Mouse (Mus musculus) liver, embryonic 15.5 days (tissue): Measurements from ENCODE around the gene Alox5ap. TPM values are rescaled to one million over a fixed set of nuclear protein-coding genes. Genes with fewer than 3 reads are reported as not detected.

Source experiments
- ATAC-seq: fragments of 200-750 bp; cut with Nextera tagmentation; 2 replicates; pipeline ENCODE4 v1.8.0; 2017; ENCODE audit warnings: moderate number of reproducible peaks, mild to moderate bottlenecking, moderate library complexity; ENCODE audit not compliant: insufficient read depth
- H3K27ac ChIP-seq: fragments of 300-500 bp; sonication (generic); replicated peaks from 2 replicates; pipeline ENCODE4 v1.5.1; 2015; ENCODE audit warnings: mild to moderate bottlenecking, inconsistent platforms
- H3K27me3 ChIP-seq: fragments of 300-500 bp; sonication (generic); 2 replicates; pipeline ENCODE4 v1.6.1; 2015; ENCODE audit warnings: mild to moderate bottlenecking, inconsistent platforms
- H3K36me3 ChIP-seq: fragments of 300-500 bp; sonication (generic); replicated peaks from 2 replicates; pipeline ENCODE4 v1.6.1; 2015; ENCODE audit warnings: moderate library complexity, mild to moderate bottlenecking, inconsistent platforms
- H3K4me1 ChIP-seq: fragments of 300-500 bp; sonication (generic); replicated peaks from 2 replicates; pipeline ENCODE4 v1.6.1; 2015; ENCODE audit warnings: inconsistent platforms
- H3K4me2 ChIP-seq: fragments of 300-500 bp; sonication (generic); 2 replicates; pipeline ENCODE4 v1.6.1; 2015; ENCODE audit warnings: moderate library complexity, mild to moderate bottlenecking, inconsistent platforms
- H3K4me3 ChIP-seq: fragments of 300-500 bp; sonication (generic); replicated peaks from 2 replicates; pipeline ENCODE4 v1.5.1; 2015; ENCODE audit warnings: mild to moderate bottlenecking, inconsistent platforms
- H3K9ac ChIP-seq: fragments of 300-500 bp; sonication (generic); 2 replicates; pipeline ENCODE4 v1.6.1; 2015; ENCODE audit warnings: moderate library complexity, mild to moderate bottlenecking, inconsistent platforms
- H3K9me3 ChIP-seq: fragments of 300-500 bp; sonication (generic); replicated peaks from 2 replicates; pipeline ENCODE4 v1.6.1; 2016; ENCODE audit warnings: inconsistent platforms
- WGBS: fragments of 180-500 bp; shearing (Covaris S2); methylation state at CpG from one replicate; pipeline ENCODE4 v1.1.7; 2015; ENCODE audit warnings: mixed read lengths; ENCODE audit not compliant: insufficient replicate concordance; 5-methylcytosine and 5-hydroxymethylcytosine counted together
- polyA plus RNA-seq: library from polyadenylated mRNA; unstranded; fragments of >200 nt; fragmentation: Nextera tagmentation; extraction: Ambion mirVana; gene quantifications from 2 replicates; pipeline ENCODE4 v1.2.1, GENCODE M21; 2015

Gene Alox5ap
- polyA plus RNA-seq, 1 experiment from 2014 or later: 48.4 TPM

DNA sequence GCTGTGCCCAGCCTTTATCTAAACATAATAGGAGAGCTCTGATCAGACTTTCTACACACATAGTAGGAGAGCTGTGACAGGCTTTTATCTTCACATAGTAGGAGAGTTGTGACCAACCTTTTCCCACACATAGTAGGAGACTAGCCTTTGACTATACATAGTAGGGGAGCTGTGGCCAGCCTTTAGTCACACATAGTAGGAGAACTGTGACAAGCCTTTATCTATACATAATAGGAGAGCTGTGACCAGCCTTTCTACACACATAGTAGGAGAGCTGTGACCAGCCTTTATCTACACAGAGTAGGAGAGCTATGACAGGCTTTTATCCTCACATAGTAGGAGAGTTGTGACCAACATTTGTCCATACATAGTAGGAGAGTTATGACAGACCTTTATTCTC, 19.3 kb downstream of the Alox5ap start:
- Histone ChIP-seq H3K27me3 (no peaks in the 10 kb centered on the region), H3K4me3 (no peak overlapping the region), H3K9me3 (no peaks in the 10 kb centered on the region), H3K36me3 (peaks cover 13% of the 10 kb centered on the region), H3K27ac (no peak overlapping the region), H3K9ac (no peak overlapping the region), H3K4me1 (no peaks in the 10 kb centered on the region), H3K4me2 (no peak overlapping the region)
- no peak for ATAC-seq

GRCm38 (mm10) chr5:149286021-149286420, 21.5 kb downstream of the Alox5ap start:
- ATAC-seq: no peak
- H3K27me3 ChIP-seq: no peaks in the 10 kb centered on the region
- H3K27ac ChIP-seq: no peak overlapping the region
- no peak overlapping the region for H3K9ac ChIP-seq
- H3K4me2 ChIP-seq: no peak overlapping the region
- no peaks in the 10 kb centered on the region for H3K9me3 ChIP-seq
- no peaks in the 10 kb centered on the region for H3K4me1 ChIP-seq
- 48% methylated on average over 7 of the region's 7 CpGs for WGBS
- no peak overlapping the region for H3K4me3 ChIP-seq
- peaks cover 5% of the 10 kb centered on the region; the same call in 1 of the 2 replicates for H3K36me3 ChIP-seq

DNA sequence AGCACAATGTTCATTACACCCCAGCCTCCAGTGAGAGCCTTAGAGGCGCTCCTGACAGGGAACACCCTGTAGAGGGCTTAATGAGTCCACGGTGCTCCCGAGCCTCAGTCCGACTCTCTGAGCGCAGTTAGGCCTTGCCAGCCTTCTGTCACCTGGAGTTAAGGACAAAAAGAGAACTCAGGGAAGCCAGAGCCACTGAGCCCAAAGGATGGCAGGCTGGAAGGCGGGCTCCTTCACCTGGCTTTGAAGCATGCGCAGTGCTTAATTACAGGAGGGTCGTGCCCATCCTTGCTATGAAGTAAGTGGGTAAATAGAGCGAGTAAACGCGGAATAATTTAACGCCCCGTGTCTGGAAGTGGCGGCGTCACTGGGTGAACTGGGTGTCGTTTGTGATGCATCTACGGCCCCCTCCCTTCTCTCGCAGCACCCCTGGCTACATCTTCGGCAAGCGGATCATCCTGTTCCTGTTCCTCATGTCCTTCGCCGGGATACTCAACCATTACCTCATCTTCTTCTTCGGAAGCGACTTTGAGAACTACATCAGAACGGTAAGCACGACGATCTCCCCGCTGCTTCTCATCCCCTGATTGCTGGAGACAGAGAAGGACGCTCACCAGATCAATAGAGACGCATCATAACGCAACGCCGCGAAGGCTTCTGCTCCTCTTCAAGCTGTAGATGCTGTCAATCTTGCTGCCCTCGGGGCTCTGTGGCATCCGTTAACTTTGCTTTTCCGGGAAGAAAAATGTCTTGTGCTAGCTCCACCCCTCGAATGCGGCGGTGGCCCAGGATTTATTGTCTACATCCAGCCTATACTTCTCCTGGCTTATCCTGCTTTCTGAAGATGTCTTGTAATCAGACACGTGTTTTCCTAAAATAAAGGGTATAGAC, 22.8 kb downstream of the Alox5ap start:
- peaks cover 5% of the 10 kb centered on the region; the same call in 1 of the 2 replicates for H3K36me3 ChIP-seq
- WGBS: 63% methylated on average over 41 of the region's 41 CpGs
- H3K9me3 ChIP-seq: no peaks in the 10 kb centered on the region
- H3K9ac ChIP-seq: no peak overlapping the region
- H3K4me1 ChIP-seq: no peaks in the 10 kb centered on the region
- H3K27me3 ChIP-seq: no peaks in the 10 kb centered on the region
- H3K4me2 ChIP-seq: 0 out of 2 replicates have a peak overlapping the region, but pooled peaks have one; percentile 0
- H3K27ac ChIP-seq: no peak overlapping the region
- no peak for ATAC-seq
- no peak overlapping the region for H3K4me3 ChIP-seq

GRCm38 (mm10) chr5:149291266-149291665, 26.7 kb downstream of the Alox5ap start:
- ATAC-seq: no peak
- 75% methylated on average over 5 of the region's 5 CpGs for WGBS
- Histone ChIP-seq H3K9ac (no peak overlapping the region), H3K4me3 (no peak overlapping the region), H3K27me3 (no peaks in the 10 kb centered on the region), H3K4me2 (no peak overlapping the region), H3K27ac (no peak overlapping the region), H3K4me1 (no peaks in the 10 kb centered on the region), H3K9me3 (no peaks in the 10 kb centered on the region), H3K36me3 (no peaks in the 10 kb centered on the region)

- Histone ChIP-seq H3K4me2 (no peak overlapping the region), H3K9ac (no peak overlapping the region), H3K4me1 (no peaks in the 10 kb centered on the region), H3K4me3 (no peak overlapping the region), H3K27me3 (no peaks in the 10 kb centered on the region), H3K36me3 (no peaks in the 10 kb centered on the region), H3K9me3 (no peaks in the 10 kb centered on the region), H3K27ac (no peak overlapping the region)
- 75% methylated on average over 4 of the region's 4 CpGs for WGBS
- no peak for ATAC-seq
Measured at GRCm38 (mm10) chr5:149293071-149293470, 28.5 kb downstream of the Alox5ap start.

- ATAC-seq: no peak
Measured at GRCm38 (mm10) chr5:149296808-149297207, 32.2 kb downstream of the Alox5ap start.

GRCm38 (mm10) chr5:149297464-149297863, 32.9 kb downstream of the Alox5ap start:
- Histone ChIP-seq H3K9ac (no peak overlapping the region), H3K27me3 (no peaks in the 10 kb centered on the region), H3K27ac (no peak overlapping the region), H3K9me3 (no peaks in the 10 kb centered on the region), H3K4me1 (no peaks in the 10 kb centered on the region), H3K4me3 (no peak overlapping the region), H3K4me2 (no peak overlapping the region), H3K36me3 (no peaks in the 10 kb centered on the region)
- 51% methylated on average over 2 of the region's 2 CpGs for WGBS
- no peak for ATAC-seq

More at GRCm38 (mm10) chr5:149296808-149297207, 32.2 kb downstream of the Alox5ap start:
- Histone ChIP-seq H3K27me3 (no peaks in the 10 kb centered on the region), H3K9ac (no peak overlapping the region), H3K36me3 (no peaks in the 10 kb centered on the region), H3K4me1 (no peaks in the 10 kb centered on the region), H3K9me3 (no peaks in the 10 kb centered on the region), H3K4me3 (no peak overlapping the region), H3K27ac (no peak overlapping the region), H3K4me2 (no peak overlapping the region)
- WGBS: 76% methylated on average over 6 of the region's 6 CpGs

GRCm38 (mm10) chr5:149298234-149298633, 33.7 kb downstream of the Alox5ap start:
- no peaks in the 10 kb centered on the region for H3K4me1 ChIP-seq
- ATAC-seq: no peak

DNA sequence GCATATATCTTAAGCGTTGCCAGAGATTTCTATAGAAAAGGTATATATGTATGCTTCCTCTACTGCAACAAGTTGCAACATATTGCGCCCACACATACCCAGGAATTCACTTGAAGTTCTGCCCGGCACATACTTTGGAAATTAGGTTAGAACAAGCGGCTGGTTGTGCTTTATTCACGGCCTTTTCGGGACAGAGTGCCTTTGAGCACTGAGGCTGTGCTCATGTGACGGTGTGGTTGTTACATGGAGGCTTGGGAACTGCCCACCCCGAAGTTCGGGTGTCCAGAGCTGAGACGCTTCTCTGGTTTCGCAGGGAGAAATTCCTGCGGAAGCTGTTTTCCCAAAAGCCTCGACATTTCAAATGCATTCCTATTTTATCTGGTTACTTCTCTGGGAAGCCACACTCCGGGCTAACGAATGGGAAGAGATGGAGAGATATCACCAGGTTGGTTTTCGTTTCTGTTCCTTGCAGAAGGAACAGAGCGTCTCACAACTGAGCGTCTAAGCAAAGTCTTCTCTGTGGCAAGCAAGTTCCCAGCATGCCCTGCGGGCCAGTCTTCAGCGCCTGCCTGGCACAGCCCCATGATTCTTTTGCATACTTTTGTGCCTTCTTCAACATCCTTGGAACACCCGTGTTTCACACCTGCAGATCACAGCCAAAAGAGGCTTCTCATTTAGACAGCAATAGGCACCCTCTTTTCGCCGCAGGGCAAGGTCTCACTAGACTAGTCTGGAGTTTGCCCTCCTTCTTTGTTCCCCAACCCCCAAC, 48.5 kb downstream of the Alox5ap start:
- Histone ChIP-seq H3K4me1 (no peaks in the 10 kb centered on the region), H3K4me2 (peak overlapping the region; percentile 7; the same call in 1 of the 2 replicates), H3K9me3 (no peaks in the 10 kb centered on the region; the same call in 1 of the 2 replicates), H3K36me3 (no peaks in the 10 kb centered on the region), H3K27me3 (0 out of 2 replicates have a peak, but pooled peaks cover 8% of the 10 kb centered on the region), H3K27ac (no peak overlapping the region), H3K4me3 (no peak overlapping the region), H3K9ac (no peak overlapping the region)
- 55% methylated on average over 23 of the region's 23 CpGs for WGBS
- no peak for ATAC-seq

More at GRCm38 (mm10) chr5:149298234-149298633, 33.7 kb downstream of the Alox5ap start:
- Histone ChIP-seq H3K27ac (no peak overlapping the region), H3K4me3 (no peak overlapping the region), H3K9ac (no peak overlapping the region), H3K9me3 (no peaks in the 10 kb centered on the region), H3K36me3 (no peaks in the 10 kb centered on the region), H3K4me2 (no peak overlapping the region), H3K27me3 (no peaks in the 10 kb centered on the region)
- 54% methylated on average over 4 of the region's 4 CpGs for WGBS

GRCm38 (mm10) chr5:149314514-149315081, 50.0 kb downstream of the Alox5ap start:
- H3K27ac ChIP-seq: no peak overlapping the region
- H3K4me2 ChIP-seq: no peak overlapping the region
- peaks cover 8% of the 10 kb centered on the region; the same call in 1 of the 2 replicates for H3K27me3 ChIP-seq
- no peaks in the 10 kb centered on the region; the same call in 1 of the 2 replicates for H3K9me3 ChIP-seq
- 77% methylated on average over 12 of the region's 12 CpGs for WGBS
- no peaks in the 10 kb centered on the region for H3K36me3 ChIP-seq
- ATAC-seq: no peak
- no peak overlapping the region for H3K9ac ChIP-seq
- H3K4me1 ChIP-seq: no peaks in the 10 kb centered on the region
- no peak overlapping the region for H3K4me3 ChIP-seq

DNA sequence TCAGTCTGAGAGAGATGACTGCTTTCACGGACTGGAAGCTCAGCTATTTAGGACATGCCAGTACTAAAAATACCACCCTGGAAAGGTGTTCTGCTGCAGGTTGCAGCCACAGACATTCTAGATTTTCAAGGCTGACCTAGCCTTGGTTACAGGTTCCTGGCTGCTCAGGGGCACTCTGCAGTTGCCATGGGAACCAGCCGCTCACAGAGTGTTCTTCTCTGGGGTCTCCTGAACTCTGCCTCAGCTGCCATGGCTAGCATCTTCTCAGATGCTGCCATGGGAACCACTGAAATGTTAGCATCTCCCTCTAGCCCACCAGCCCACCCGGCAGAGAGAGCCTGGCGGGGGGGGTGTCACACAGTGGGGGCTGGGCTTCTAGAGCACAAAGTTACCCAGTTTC, 52.4 kb downstream of the Alox5ap start:
- Histone ChIP-seq H3K9ac (no peak overlapping the region), H3K27ac (no peak overlapping the region), H3K36me3 (no peaks in the 10 kb centered on the region), H3K4me2 (no peak overlapping the region), H3K27me3 (peaks cover 24% of the 10 kb centered on the region), H3K4me3 (no peak overlapping the region), H3K4me1 (peaks cover 10% of the 10 kb centered on the region), H3K9me3 (no peaks in the 10 kb centered on the region; the same call in 1 of the 2 replicates)
- 40% methylated on average over 4 of the region's 4 CpGs for WGBS
- no peak for ATAC-seq
